Mouse (Mus musculus) cerebral cortex, adult 2 months (tissue): ENCODE results near the gene Usp17la.

Source experiments
- WGBS: fragments of 180-500 bp; shearing (Covaris S2); methylation state at CpG from one replicate; pipeline ENCODE4 v1.1.7; 2018; 5-methylcytosine and 5-hydroxymethylcytosine counted together

Usp17la gene

DNA sequence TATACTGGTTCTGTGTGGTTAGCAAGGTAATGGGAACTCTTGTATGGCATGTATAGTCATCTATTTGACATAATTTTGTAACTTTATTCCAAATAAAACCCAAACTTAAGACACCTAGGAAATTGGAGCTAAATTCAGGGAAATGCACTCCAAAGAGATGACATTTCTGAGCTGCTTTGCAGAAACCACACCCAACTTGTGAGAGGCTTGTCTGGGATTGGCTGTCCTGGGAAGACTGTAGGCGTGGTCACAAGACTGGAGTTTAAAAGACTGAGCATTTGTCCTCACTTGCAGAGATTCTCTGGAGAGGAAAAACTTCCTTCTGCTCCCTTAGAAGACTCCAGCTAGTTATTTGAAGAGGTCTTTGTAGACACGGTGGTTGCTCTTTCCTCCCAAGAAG is at the start of gene Usp17la:
Gene Usp17la (plus strand): TSS at position 301 of the 400 bp plus-strand sequence.
- WGBS, result 82% methylated on average over 2 of the region's 2 CpGs

DNA sequence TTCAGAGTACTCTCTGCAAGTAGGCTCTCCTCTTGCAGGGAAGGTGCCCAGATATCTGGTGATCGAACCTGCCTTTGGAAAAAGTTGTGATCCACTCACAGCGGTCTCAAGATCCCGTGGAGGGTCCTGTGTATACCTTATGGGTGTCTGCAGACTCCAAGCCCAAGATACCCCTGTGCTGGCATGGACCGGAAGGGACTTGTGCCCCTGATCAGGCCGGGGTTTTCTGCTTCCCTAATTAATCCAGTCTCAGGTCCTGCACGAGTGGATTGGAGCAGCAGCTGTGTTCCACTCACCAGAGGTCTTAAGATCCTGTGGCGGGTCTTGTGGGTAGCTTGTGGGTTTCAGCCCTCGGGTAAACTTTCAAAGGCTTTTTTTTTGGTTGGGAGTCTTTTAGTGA is 46.5 kb upstream of the Usp17la start:
- 80% methylated on average over 8 of the region's 8 CpGs for WGBS

DNA sequence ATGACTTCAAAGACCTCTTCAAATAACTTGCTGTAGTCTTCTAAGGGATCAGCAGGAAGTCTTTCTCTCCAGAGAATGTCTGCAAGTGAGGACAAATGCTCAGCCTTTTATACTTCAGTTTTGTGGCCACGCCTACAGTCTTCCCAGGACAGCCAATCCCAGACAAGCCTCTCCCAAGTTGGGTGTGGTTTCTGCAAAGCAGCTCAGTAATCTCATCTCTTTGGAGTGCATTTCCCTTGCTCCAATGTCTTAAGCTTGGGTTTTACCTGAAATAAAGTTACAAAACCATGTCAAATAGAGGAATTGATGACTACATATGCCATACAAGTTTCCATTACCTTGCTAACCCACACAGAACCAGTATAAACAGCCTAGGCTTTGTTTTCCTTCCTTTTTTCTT is 14.3 kb upstream of the Usp17la start, which contains the start of gene Usp17lb:
Gene Usp17lb (minus strand): TSS at position 101 of the 400 bp plus-strand sequence.
- 63% methylated on average over 1 of the region's 1 CpGs for WGBS

DNA sequence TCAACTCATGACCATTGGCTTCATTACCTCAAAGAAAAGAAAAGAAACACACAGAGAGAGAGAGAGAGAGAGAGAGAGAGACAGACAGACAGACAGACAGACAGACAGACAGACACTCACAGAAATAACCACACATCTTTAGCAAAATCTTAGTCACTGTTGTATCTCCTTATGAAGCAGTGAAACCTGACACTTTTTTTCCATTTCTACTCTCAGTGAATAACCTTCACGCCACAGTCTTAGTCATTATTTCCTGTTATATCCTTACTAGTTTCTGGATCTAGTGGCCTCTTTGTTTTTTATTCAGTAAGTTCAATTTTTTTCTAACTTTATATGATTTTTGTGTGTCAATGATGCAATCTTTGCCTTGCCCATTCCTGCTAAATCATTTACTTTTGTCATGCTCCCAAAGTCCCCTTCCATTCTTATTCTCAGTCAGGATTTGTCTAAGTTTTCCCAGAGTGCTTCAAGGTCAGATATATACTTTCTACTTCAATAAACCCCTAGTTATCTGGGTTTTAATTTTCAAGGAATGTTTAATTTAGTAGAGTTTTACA is 13.0 kb upstream of the Usp17la start:
- WGBS, result 76% methylated on average over 1 of the region's 1 CpGs

DNA sequence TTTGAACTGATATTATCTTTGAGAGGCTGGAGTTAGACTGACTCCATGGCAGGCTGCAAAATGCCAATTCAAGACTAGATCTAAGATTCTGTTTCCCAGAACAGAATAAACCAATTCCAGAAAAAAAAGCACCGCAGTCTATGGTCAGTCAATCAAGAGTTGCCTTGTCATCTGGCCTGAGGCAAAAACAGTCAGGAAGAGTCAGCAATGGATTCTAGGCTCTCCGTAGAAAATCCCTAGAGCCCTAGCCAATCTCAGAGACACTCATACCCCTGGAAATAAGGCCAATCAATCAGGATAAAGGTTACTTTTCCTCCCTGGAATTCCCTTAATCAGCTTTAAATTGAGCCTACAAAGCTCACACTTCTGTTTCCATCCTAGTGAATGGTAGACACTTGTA is 5.3 kb upstream of the Usp17la start:
- 73% methylated on average over 2 of the region's 2 CpGs for WGBS

DNA sequence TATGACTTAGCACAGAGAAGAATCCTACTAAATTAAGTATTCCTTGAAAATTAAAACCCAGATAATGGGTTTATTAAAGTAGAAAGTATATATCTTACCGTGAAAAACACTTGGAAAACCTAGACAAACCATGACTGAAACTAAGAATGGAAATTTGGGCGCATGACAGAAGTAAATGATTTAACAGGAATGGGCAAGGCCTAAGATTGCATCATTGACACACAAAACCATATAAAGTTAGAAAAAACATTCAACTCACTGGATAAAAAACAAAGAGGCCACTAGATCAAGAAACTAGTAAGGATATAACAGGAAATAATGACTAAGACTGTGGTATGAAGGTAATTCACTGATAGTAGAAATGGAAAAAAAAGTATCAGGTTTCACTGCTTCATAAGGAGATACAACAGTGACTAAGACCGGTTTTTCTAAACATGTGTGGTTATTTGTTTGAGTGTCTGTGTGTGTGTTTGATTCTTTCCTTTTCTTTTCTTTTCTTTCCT is 1.5 kb upstream of the Usp17la start:
- WGBS, result 81% methylated on average over 3 of the region's 3 CpGs

DNA sequence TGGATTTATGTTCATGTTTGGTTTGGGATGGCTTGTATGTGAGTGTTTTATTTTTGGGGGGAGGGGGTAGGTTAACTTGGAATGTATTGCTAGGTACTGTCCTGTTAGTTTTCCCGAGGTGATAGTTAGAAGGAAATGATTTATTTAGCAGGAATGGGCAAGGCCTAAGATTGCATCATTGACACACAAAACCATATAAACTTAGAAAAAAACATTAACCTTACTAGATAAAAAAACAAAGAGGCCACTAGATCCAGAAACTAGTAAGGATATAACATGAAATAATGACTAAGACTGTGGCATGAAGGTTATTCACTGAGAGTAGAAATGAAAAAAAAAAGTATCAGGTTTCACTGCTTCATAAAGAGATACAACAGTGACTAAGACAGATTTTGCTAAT is 874 bp downstream of the Usp17la start:
- WGBS, result 73% methylated on average over 1 of the region's 1 CpGs

DNA sequence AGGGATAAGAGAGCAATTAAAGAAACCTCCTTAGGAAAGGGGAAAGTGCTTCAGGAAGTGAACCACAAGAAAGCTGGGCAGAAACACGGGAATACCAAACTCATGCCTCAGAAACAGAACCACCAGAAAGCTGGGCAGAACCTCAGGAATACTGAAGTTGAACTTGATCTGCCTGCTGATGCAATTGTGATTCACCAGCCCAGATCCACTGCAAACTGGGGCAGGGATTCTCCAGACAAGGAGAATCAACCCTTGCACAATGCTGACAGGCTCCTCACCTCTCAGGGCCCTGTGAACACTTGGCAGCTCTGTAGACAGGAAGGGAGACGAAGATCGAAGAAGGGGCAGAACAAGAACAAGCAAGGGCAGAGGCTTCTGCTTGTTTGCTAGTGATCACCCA is 4.6 kb downstream of the Usp17la start:
- WGBS, result 84% methylated on average over 3 of the region's 3 CpGs

DNA sequence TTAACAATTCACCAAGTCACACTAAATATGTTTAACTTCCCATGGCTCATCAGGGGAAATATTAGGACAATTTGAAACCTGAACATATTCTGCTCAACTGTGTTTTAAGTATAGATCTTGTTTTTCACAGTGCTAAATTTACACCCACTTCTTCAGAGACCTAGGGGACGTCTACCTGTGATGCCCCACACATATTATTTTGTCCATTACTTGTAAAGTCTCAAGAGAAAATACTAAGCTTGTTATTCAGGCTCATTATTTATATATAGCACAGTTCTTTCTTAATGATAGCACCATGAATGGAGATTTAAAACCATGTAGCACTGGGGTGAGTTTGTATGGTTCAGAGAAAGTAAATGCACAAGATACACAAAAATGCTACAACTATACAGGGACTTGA is 20.9 kb downstream of the Usp17la start, which contains the start of gene Olfr665:
Gene Olfr665 (plus strand): TSS at position 301 of the 400 bp plus-strand sequence.
- WGBS, result 54% methylated on average over 1 of the region's 1 CpGs

DNA sequence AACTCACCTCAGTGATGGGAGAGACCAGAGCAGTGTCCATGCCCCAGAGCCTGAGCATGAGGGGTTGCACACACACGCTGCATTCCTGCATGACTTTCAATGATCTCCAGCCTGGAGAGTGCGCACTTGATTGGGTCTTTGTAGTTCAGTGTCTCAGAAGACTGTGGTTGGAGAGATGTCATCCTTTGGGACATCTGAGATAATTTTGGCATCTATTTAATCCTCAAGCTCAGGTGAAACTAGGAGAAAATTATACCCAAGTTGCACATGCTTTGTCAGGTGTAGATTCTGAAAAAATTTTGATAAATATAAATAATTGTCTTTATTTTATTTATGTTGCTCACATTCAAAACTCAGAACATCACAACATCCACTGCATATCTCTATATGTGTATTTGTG is 39.0 kb downstream of the Usp17la start, which contains the start of gene Olfr666:
Gene Olfr666 (minus strand): TSS at position 101 of the 400 bp plus-strand sequence.
- 93% methylated on average over 2 of the region's 2 CpGs for WGBS
